Mouse (Mus musculus) liver, embryonic 16.5 days (tissue): ENCODE measurements around the gene Psmc3ip. TPM values are rescaled to one million over a fixed set of nuclear protein-coding genes. Genes with fewer than 3 reads are reported as not detected.

Experiments used
- ATAC-seq: fragments of 200-750 bp; cut with Nextera tagmentation; 2 replicates; pipeline ENCODE4 v1.8.0; 2017; ENCODE audit warnings: low read depth, mild to moderate bottlenecking, moderate number of reproducible peaks, moderate library complexity
- H3K27ac ChIP-seq: fragments of 300-500 bp; sonication (generic); 2 replicates; pipeline ENCODE4 v1.5.1; 2014; ENCODE audit warnings: mild to moderate bottlenecking, low read length
- H3K27me3 ChIP-seq: fragments of 300-500 bp; sonication (generic); 2 replicates; pipeline ENCODE4 v1.6.1; 2014; ENCODE audit warnings: low read depth, low read length, mixed read lengths; ENCODE audit not compliant: control insufficient read depth, insufficient read depth
- H3K36me3 ChIP-seq: fragments of 300-500 bp; sonication (generic); 2 replicates; pipeline ENCODE4 v1.6.1; 2014; ENCODE audit warnings: mild to moderate bottlenecking; ENCODE audit not compliant: control insufficient read depth, insufficient read depth
- H3K4me1 ChIP-seq: fragments of 300-500 bp; sonication (generic); 2 replicates; pipeline ENCODE4 v1.6.1; 2014; ENCODE audit warnings: low read depth, low read length, mixed read lengths; ENCODE audit not compliant: control insufficient read depth
- H3K4me2 ChIP-seq: fragments of 300-500 bp; sonication (generic); 2 replicates; pipeline ENCODE4 v1.6.1; 2014; ENCODE audit warnings: low read depth, low read length, mixed read lengths
- H3K4me3 ChIP-seq: fragments of 300-500 bp; sonication (generic); 2 replicates; pipeline ENCODE4 v1.5.1; 2014; ENCODE audit warnings: low read depth, mild to moderate bottlenecking, low read length
- H3K9ac ChIP-seq: fragments of 300-500 bp; sonication (generic); 2 replicates; pipeline ENCODE4 v1.6.1; 2014; ENCODE audit warnings: low read depth, low read length
- H3K9me3 ChIP-seq: fragments of 300-500 bp; sonication (generic); replicated peaks from 2 replicates; pipeline ENCODE4 v1.6.1; 2016; ENCODE audit warnings: low read length; ENCODE audit not compliant: control insufficient read depth
- WGBS: fragments of 180-500 bp; shearing (Covaris S2); extraction: QIAGEN DNeasy Blood & Tissue Kit; methylation state at CpG from one replicate; pipeline ENCODE4 v1.1.7; 2014; ENCODE audit not compliant: insufficient replicate concordance; 5-methylcytosine and 5-hydroxymethylcytosine counted together
- polyA plus RNA-seq: library from polyadenylated mRNA; unstranded; fragments of >200 nt; fragmentation: Nextera tagmentation; extraction: Ambion mirVana; gene quantifications from 2 replicates; pipeline ENCODE4 v1.2.1, GENCODE M21; 2015

Gene Psmc3ip
- polyA plus RNA-seq, 1 experiment from 2014 or later: 11.7 TPM

DNA sequence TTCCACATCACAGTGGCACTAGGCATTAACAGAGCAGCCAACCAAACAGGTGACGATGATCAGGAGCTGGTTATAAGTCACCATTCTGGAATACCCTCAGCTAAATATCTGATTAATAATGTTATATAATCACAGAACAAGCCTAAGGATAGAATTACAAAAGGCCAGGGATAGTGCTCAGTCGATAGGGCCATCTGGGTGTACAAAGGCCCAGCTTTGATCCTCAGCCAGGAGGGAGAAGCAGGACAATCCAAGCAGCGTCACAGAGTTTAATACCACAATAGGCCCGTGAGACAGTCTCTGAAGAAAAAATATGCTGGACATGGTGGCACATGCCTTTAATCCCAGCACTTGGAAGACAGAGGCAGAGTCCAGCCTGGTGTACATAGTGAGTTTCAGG lies 14.1 kb upstream of the Psmc3ip start:
- ATAC-seq: no peak
- WGBS: 87% methylated on average over 4 of the region's 4 CpGs
- H3K4me2 ChIP-seq: no peak overlapping the region

DNA sequence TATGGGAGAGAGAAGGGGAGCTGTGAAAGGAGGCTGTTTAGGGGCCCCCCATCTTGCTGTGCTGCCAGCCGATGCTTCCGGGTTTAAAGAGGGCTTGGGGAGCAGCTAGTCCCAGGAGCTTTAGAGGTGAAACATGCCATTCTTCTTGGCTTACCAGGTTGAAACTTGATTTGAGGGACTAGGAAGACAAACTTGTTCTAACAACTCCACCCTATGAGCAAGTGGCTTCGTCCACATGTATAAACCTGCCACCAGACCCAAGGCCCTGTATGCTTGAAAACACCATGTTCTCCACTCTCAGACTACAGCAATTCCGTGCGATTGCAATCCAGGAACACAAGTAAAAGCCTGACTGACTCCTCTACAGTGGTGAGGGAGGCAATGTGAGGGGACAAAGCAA lies 7.8 kb upstream of the Psmc3ip start:
- Histone ChIP-seq H3K27me3 (no peaks in the 10 kb centered on the region), H3K4me3 (no peak overlapping the region), H3K4me2 (no peak overlapping the region), H3K27ac (no peak overlapping the region), H3K9ac (no peak overlapping the region), H3K9me3 (no peaks in the 10 kb centered on the region), H3K4me1 (no peaks in the 10 kb centered on the region), H3K36me3 (peaks cover 46% of the 10 kb centered on the region)
- 83% methylated on average over 5 of the region's 5 CpGs for WGBS
- no peak for ATAC-seq

More for the DNA sequence above, 14.1 kb upstream of the Psmc3ip start:
- no peak overlapping the region for H3K4me3 ChIP-seq
- H3K4me1 ChIP-seq: no peaks in the 10 kb centered on the region; the same call in 1 of the 2 replicates
- H3K36me3 ChIP-seq: peaks cover 6% of the 10 kb centered on the region; the same call in 1 of the 2 replicates
- H3K27me3 ChIP-seq: no peaks in the 10 kb centered on the region
- no peak overlapping the region for H3K9ac ChIP-seq
- H3K27ac ChIP-seq: no peak overlapping the region
- H3K9me3 ChIP-seq: no peaks in the 10 kb centered on the region

DNA sequence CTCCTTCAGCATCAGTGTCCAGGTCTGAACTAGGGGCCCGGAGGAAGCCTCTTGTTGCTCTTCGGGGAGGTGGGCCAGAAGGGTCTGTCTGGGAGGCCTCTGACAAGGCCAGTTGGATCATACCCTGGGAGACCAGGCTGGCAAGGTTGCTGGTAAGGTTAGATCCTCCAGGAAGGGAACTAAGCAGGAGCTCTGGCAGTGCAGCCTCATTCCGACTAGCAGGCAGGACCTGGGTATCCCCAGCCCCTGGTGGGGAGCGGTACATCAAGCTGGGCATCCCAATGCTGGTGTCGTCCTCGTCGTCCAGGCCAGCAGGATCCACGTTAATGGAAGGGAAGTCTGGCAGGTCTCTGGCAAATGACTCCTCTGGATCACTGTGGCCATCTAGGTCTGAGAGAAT lies 3.0 kb upstream of the Psmc3ip start:
- Histone ChIP-seq H3K4me3 (no peak overlapping the region), H3K27ac (no peak overlapping the region), H3K9ac (no peak overlapping the region), H3K9me3 (no peaks in the 10 kb centered on the region), H3K27me3 (no peaks in the 10 kb centered on the region), H3K36me3 (peaks cover 48% of the 10 kb centered on the region), H3K4me2 (no peak overlapping the region), H3K4me1 (peaks cover 18% of the 10 kb centered on the region)
- 82% methylated on average over 8 of the region's 8 CpGs for WGBS
- ATAC-seq: no peak

DNA sequence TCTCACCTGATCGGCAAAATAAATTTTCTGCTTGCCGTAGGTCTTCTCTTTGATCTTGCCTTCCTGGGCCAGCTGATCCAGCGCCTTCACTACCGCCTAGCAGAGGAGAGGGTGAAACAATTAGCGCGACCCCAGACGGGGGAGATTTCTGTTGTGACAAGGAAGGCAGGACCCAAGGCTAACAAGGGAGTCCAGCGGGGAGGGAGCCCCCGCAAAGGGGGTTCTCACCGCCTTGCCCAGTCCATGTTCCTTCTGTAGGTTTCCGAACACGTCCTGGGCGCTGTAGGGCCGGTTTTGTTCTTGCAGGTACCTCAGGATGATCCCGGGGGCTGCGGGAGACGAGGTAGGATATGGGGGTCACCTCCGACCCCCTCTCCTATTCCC lies 314 bp downstream of the Psmc3ip start:
- Histone ChIP-seq H3K4me1 (peaks cover 18% of the 10 kb centered on the region), H3K9me3 (no peaks in the 10 kb centered on the region), H3K27me3 (no peaks in the 10 kb centered on the region), H3K9ac (peak overlapping the region; percentile 94), H3K27ac (0 out of 2 replicates have a peak overlapping the region, but pooled peaks have one; percentile 31), H3K4me3 (peak overlapping the region; percentile 90), H3K36me3 (peaks cover 54% of the 10 kb centered on the region), H3K4me2 (peak overlapping the region; percentile 88)
- ATAC-seq: 0 out of 2 replicates have a peak, but pooled peaks have one; percentile 6
- WGBS: under 1% methylated on average over 18 of the region's 18 CpGs

DNA sequence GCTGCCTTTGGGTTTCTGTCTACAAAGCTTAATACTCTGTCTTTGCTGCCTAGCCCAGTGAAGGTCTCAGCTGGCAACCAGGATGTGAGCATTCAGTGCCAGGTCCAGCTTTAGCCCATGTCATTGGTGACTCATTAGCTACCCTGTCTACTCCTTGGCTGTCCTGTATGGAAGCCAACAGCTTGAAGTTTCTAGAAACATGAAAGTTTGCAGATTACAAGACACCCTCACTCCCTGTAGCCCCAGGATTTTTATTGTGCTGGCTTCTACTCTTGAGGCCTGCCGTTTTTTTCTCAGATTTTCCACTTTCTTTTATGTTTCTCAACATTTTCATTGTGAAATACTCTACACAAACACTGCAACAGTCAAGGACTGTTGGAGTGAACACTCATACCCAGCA lies 5.3 kb downstream of the Psmc3ip start:
- H3K27me3 ChIP-seq: no peaks in the 10 kb centered on the region
- no peak for ATAC-seq
- no peaks in the 10 kb centered on the region for H3K9me3 ChIP-seq
- no peak overlapping the region for H3K4me3 ChIP-seq
- H3K4me2 ChIP-seq: no peak overlapping the region
- H3K9ac ChIP-seq: no peak overlapping the region
- peaks cover 36% of the 10 kb centered on the region for H3K36me3 ChIP-seq
- H3K27ac ChIP-seq: no peak overlapping the region
- whole genome bisulfite sequencing: 64% methylated on average over 1 of the region's 1 CpGs
- peaks cover 35% of the 10 kb centered on the region for H3K4me1 ChIP-seq

DNA sequence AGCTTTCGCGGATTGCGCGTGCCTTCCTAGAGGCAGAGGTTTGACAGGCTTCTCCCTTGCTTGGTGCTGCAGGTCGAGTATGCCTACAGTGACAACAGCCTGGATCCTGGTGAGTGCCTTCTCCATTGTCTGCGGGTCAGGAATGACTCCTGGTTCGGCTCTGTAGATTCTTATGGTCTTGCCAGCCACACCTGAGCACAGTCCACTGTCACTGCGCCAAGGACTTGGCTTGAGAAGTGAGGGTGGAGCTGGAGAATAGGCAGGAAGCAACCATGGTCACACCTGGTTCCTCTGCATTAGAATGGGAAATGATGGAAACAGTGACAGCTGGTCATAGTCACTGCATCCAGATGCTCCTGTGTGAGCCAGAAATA lies 7.6 kb downstream of the Psmc3ip start:
- ATAC-seq: no peak
- peak overlapping the region; percentile 80 for H3K9ac ChIP-seq
- no peaks in the 10 kb centered on the region for H3K27me3 ChIP-seq
- H3K36me3 ChIP-seq: peaks cover 32% of the 10 kb centered on the region
- WGBS: 8% methylated on average over 8 of the region's 8 CpGs
- peak overlapping the region; percentile 65 for H3K27ac ChIP-seq
- H3K4me1 ChIP-seq: peaks cover 37% of the 10 kb centered on the region
- H3K4me3 ChIP-seq: peak overlapping the region; percentile 77
- H3K4me2 ChIP-seq: peak overlapping the region; percentile 92
- no peaks in the 10 kb centered on the region for H3K9me3 ChIP-seq

DNA sequence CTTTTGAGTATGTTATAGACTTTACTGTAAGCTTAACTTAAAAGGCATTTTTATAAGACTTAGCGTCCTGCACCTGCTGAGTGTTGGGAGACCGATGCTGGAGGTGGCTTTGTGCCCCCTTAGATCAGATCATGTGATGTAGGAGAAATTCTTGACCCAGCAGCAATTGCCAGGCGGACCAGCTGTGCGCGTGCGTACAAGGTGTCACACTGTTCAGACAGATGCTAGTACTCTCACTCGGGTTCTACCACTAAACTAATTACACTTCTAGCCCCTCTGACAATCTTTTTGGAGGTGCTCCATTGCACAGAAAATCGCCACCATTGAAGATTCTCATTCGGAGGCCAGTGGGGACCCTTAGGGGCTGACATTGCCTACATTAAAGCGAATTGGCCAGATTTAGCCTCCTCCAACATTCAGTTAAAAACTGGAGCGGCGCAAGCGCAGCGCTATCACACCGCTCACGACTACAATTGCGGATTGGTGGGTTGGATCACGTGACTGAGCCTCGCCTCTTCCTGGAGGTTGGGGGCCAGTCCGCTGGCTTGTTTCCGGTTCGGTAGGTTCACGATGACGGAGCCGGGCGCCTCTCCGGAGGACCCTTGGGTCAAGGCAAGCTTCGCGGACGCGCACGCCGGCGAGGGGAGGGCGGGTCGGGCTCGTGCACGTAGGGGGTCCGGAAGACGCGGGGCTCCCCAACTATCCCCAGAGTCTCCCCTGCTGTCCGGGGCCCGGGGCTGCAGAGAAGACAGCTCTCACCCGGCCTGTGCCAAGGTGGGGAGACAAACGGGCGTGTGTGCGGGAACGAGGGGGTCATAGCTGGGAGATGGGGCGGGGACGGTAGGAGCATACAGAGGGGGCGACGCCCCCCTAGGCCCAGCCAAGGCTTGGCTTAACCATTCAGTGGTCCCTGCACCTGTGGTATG lies 8.2 kb downstream of the Psmc3ip start, which contains the start of gene Mlx:
Gene Mlx (plus strand): TSS at position 522 of the 926 bp plus-strand sequence.
- peak; percentile 78 for ATAC-seq

DNA sequence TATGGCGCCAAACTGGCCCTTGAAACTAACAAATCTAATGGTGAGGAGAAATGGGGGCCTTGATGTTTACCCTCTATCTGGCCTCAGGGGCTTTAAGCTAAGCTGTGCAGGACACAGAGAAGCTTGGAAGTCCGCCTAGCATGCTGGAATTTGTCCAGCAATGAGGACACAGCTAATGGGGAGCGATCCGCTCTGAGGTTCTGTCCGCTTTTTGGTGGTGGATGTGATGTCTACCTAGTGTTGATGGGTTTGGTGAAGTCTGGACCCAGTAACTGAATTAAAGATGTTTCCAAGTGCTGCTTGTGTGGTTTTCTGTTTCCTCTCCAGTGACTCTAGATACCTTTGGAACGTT lies 8.9 kb downstream of the Psmc3ip start:
- H3K9me3 ChIP-seq: no peaks in the 10 kb centered on the region
- H3K36me3 ChIP-seq: peaks cover 20% of the 10 kb centered on the region
- 0 out of 2 replicates have a peak overlapping the region, but pooled peaks have one; percentile 80 for H3K9ac ChIP-seq
- H3K4me1 ChIP-seq: peaks cover 47% of the 10 kb centered on the region
- 73% methylated on average over 6 of the region's 6 CpGs for WGBS
- no peak for ATAC-seq
- peak overlapping the region; percentile 65 for H3K27ac ChIP-seq
- peak overlapping the region; percentile 77 for H3K4me3 ChIP-seq
- H3K27me3 ChIP-seq: peaks cover 5% of the 10 kb centered on the region
- peak overlapping the region; percentile 92 for H3K4me2 ChIP-seq

More for the DNA sequence above, 8.2 kb downstream of the Psmc3ip start, which contains the start of gene Mlx:
- Histone ChIP-seq H3K4me1 (peaks cover 40% of the 10 kb centered on the region), H3K9ac (peak within 1 kb of the TSS; percentile 80), H3K27ac (peak within 1 kb of the TSS; percentile 65), H3K4me3 (peak within 1 kb of the TSS; percentile 77), H3K9me3 (no peaks in the 10 kb centered on the region), H3K27me3 (no peaks in the 10 kb centered on the region), H3K36me3 (peaks cover 26% of the 10 kb centered on the region), H3K4me2 (peak within 1 kb of the TSS; percentile 92)
- WGBS: 2% methylated on average over 51 of the region's 52 CpGs
